Mouse (Mus musculus) ES-E14 (cell line): ENCODE results near the gene Copa.

Experiments
- CHD2 ChIP-seq: IDR thresholded peaks from 2 replicates; pipeline ENCODE4 v1.6.1; 2014; ENCODE audit warnings: mild to moderate bottlenecking, low read depth, low read length, inconsistent platforms
- HCFC1 ChIP-seq: IDR thresholded peaks from 2 replicates; pipeline ENCODE4 v1.6.1; 2012; ENCODE audit warnings: low read length, inconsistent platforms, borderline replicate concordance; ENCODE audit not compliant: insufficient read depth
- ZC3H11A ChIP-seq: IDR thresholded peaks from 2 replicates; pipeline ENCODE4 v1.6.1; 2012; ENCODE audit warnings: low read depth, mild to moderate bottlenecking, inconsistent platforms, low read length, borderline replicate concordance
- ZNF384 ChIP-seq: IDR thresholded peaks from 2 replicates; pipeline ENCODE4 v1.6.1; 2012; ENCODE audit warnings: low read depth, low read length, inconsistent platforms

- TF ChIP-seq CHD2: no peak
- no peak for TF ChIP-seq ZC3H11A
- no peak for TF ChIP-seq HCFC1
- no peak for TF ChIP-seq ZNF384
Measured at GRCm38 (mm10) chr1:172062101-172062500, 20.2 kb upstream of the Copa start.
